Mouse (Mus musculus): ENCODE results near the gene F11r. TPM values are rescaled to one million over a fixed set of nuclear protein-coding genes. Genes with fewer than 3 reads are reported as not detected.

F11r gene
- total and polyA plus RNA-seq, 3 experiments = 0.74 to 1.6 (median 1.3) TPM

- no peaks in the 10 kb centered on the region for H3K27me3 ChIP-seq (replicated peaks)
Measured at GRCm38 (mm10) chr1:171418660-171419059, 18.7 kb upstream of the F11r start, which contains the start of gene Tstd1. TSS of gene Tstd1 (plus strand) at chr1:171418872.

GRCm38 (mm10) chr1:171419291-171419882 is 17.9 kb upstream of the F11r start:
- Histone ChIP-seq H3K79me2 (replicated peaks; ENCODE audit: control insufficient read depth, extremely low read depth, insufficient read depth, poor library complexity, severe bottlenecking) (peaks cover 7% of the 10 kb centered on the region), H3K4me1 (ENCODE audit: control insufficient read depth in 1 of 2, insufficient read depth in 2 of 2) (peaks cover 0 to 2% of the 10 kb centered on the region in 2 experiments; a peak in 1 of 4 replicates), H3K4me3 (replicated peaks in 1 of 3; ENCODE audit: low read depth in 2 of 3, low read length in 2 of 3, poor library complexity in 1 of 3) (no peak overlapping the region), H3K4me2 (ENCODE audit: insufficient read depth, low read depth, poor library complexity, severe bottlenecking) (no peak overlapping the region), H3K27me3 (replicated peaks) (no peaks in the 10 kb centered on the region), H3K9me3 (replicated peaks; ENCODE audit: low read length) (no peaks in the 10 kb centered on the region), H3K27ac (ENCODE audit: insufficient read depth, low read depth) (no peak overlapping the region), H3K9ac (ENCODE audit: insufficient read depth, low read depth) (no peak overlapping the region), H3K36me3 (replicated peaks in 1 of 2; ENCODE audit: control insufficient read depth in 1 of 2, insufficient read depth in 1 of 2, low read length in 1 of 2) (peaks cover 50 to 68% of the 10 kb centered on the region in 2 experiments)
- TF ChIP-seq NRF1 (IDR thresholded peaks at IDR 0.05; ENCODE audit: low read depth, low read length) (no peak), ZC3H11A (IDR thresholded peaks at IDR 0.05; ENCODE audit: low read depth, low read length) (no peak), KAT2A (IDR thresholded peaks at IDR 0.05; ENCODE audit: insufficient replicate concordance, low read length) (no peak), GABPA (IDR thresholded peaks at IDR 0.05; ENCODE audit: insufficient replicate concordance, low read depth, low read length) (no peak), CTCF (conservative IDR thresholded peaks at IDR 0.05 in 1 of 2, IDR thresholded peaks at IDR 0.05 in 1 of 2; ENCODE audit: low read depth in 2 of 2, low read length in 2 of 2) (no peak), USF2 (conservative IDR thresholded peaks at IDR 0.05; ENCODE audit: low read depth, low read length) (no peak), E2F4 (IDR thresholded peaks at IDR 0.05; ENCODE audit: insufficient replicate concordance, low read depth, low read length) (no peak), USF1 (IDR thresholded peaks at IDR 0.05; ENCODE audit: low read depth, low read length) (no peak), ZMIZ1 (IDR thresholded peaks at IDR 0.05; ENCODE audit: low read depth, low read length) (no peak), CHD1 (IDR thresholded peaks at IDR 0.05; ENCODE audit: low read depth, low read length) (no peak), BHLHE40 (IDR thresholded peaks at IDR 0.05; ENCODE audit: low read depth, low read length) (no peak), MXI1 (IDR thresholded peaks at IDR 0.05; ENCODE audit: low read depth, low read length) (no peak)
- dilution Hi-C loops (cut with MboI; ENCODE audit: extremely low pct_ligation_motif_present, extremely low pct_unique_long_range_greater_than_20kb, low sequenced_read_pairs) (no loop called here), in situ Hi-C loops (cut with MboI; ENCODE audit: low pct_ligation_motif_present, low pct_unique_long_range_greater_than_20kb, low sequenced_read_pairs) (no loop called here)
- DNase-seq (ENCODE audit: extremely low read depth) = no peak

More at GRCm38 (mm10) chr1:171418660-171419059, 18.7 kb upstream of the F11r start, which contains the start of gene Tstd1:
- Histone ChIP-seq H3K9me3 (replicated peaks; ENCODE audit: low read length) (no peaks in the 10 kb centered on the region), H3K79me2 (replicated peaks; ENCODE audit: control insufficient read depth, extremely low read depth, insufficient read depth, poor library complexity, severe bottlenecking) (peaks cover 15% of the 10 kb centered on the region), H3K4me2 (ENCODE audit: insufficient read depth, low read depth, poor library complexity, severe bottlenecking) (no peak within 1 kb of the TSS), H3K27ac (ENCODE audit: insufficient read depth, low read depth) (no peak within 1 kb of the TSS), H3K4me1 (ENCODE audit: control insufficient read depth in 1 of 2, insufficient read depth in 2 of 2) (peaks cover 2 to 9% of the 10 kb centered on the region in 2 experiments; a peak in 3 of 4 replicates), H3K9ac (ENCODE audit: insufficient read depth, low read depth) (no peak within 1 kb of the TSS), H3K4me3 (replicated peaks in 1 of 3; ENCODE audit: low read depth in 2 of 3, low read length in 2 of 3, poor library complexity in 1 of 3) (no peak within 1 kb of the TSS), H3K36me3 (replicated peaks in 1 of 2; ENCODE audit: control insufficient read depth in 1 of 2, insufficient read depth in 1 of 2, low read length in 1 of 2) (peaks cover 50 to 75% of the 10 kb centered on the region in 2 experiments)
- dilution Hi-C loops (cut with MboI; ENCODE audit: extremely low pct_ligation_motif_present, extremely low pct_unique_long_range_greater_than_20kb, low sequenced_read_pairs) = no loop called here
- in situ Hi-C loops (cut with MboI; ENCODE audit: low pct_ligation_motif_present, low pct_unique_long_range_greater_than_20kb, low sequenced_read_pairs) = no loop called here
- no peak for DNase-seq (ENCODE audit: extremely low read depth)
- TF ChIP-seq EP300 (IDR thresholded peaks at IDR 0.05; ENCODE audit: low read length) (no peak), TCF12 (IDR thresholded peaks at IDR 0.05; ENCODE audit: low read depth, low read length) (no peak), CTCF (conservative IDR thresholded peaks at IDR 0.05 in 1 of 2, IDR thresholded peaks at IDR 0.05 in 1 of 2; ENCODE audit: low read depth in 2 of 2, low read length in 2 of 2) (no peak), USF1 (IDR thresholded peaks at IDR 0.05; ENCODE audit: low read depth, low read length) (no peak), TBP (conservative IDR thresholded peaks at IDR 0.05; ENCODE audit: low read depth, low read length) (no peak), MYC (IDR thresholded peaks at IDR 0.05; ENCODE audit: low read depth, low read length) (no peak), POLR2AphosphoS2 (IDR thresholded peaks at IDR 0.05; ENCODE audit: low read depth, low read length) (no peak), MAZ (IDR thresholded peaks at IDR 0.05; ENCODE audit: low read depth, low read length) (no peak), MAFK (IDR thresholded peaks at IDR 0.05; ENCODE audit: insufficient replicate concordance, low read length) (no peak), JUND (conservative IDR thresholded peaks at IDR 0.05; ENCODE audit: low read depth, low read length) (no peak), USF2 (conservative IDR thresholded peaks at IDR 0.05; ENCODE audit: low read depth, low read length) (no peak), ZC3H11A (IDR thresholded peaks at IDR 0.05; ENCODE audit: low read depth, low read length) (no peak), KAT2A (IDR thresholded peaks at IDR 0.05; ENCODE audit: insufficient replicate concordance, low read length) (no peak), MAX (IDR thresholded peaks at IDR 0.05; ENCODE audit: low read length) (no peak)
